Mouse (Mus musculus) gonadal fat pad, adult 2 months (tissue): ENCODE results near the gene Serbp1. TPM values are rescaled to one million over a fixed set of nuclear protein-coding genes. Genes with fewer than 3 reads are reported as not detected.

Source experiments
- DNase-seq: peaks from one replicate; pipeline ENCODE4 v3.0.0-alpha.2; 2012; ENCODE audit warnings: low read depth
- polyA plus RNA-seq: library from polyadenylated mRNA; depleted of rRNA; stranded (reverse); fragments of >200 nt; gene quantifications from 2 replicates; pipeline ENCODE4 v1.2.3, GENCODE M21; 2012; rRNA removed

Gene Serbp1
- polyA plus RNA-seq, 1 experiment, result 37.8 TPM

DNA sequence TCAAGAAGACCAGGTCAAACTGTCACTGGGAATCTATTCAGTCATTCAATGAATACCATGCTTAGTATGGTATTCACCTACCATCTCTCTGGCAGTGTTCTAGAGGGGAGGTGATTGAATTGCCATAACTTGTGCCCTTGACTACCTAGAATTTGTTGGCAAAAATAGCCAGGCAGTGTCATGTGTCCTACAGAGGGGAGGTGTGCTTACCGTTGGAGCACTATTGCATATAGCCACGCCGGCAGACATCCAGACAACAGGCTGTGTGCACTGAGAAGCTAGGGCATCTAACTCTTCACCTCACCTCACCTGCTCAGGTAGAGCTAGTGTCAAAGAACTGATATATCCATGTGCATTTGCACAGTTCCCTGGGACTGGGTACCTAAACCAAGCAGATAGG is 63.3 kb downstream of the Serbp1 start:
- no peak for DNase-seq

DNA sequence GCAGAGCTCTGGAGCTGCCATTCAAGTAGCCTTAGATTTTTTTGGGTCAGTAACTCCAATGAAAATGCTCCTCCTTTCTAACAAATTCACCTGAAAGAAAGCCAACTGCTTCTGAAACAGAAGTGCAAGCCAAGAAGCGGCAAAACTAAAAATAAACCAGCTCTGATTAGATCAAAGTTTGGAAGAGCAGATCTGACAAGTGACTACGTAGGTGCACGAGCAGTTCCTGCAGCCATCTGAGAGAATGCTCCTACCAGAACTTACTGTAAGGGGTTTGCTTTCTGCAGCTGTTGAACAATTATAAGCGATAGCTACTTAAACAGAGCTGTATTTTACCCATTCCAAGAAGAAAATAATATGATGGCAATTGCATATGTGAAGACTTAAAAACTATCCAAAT is 64.5 kb downstream of the Serbp1 start:
- no peak for DNase-seq

DNA sequence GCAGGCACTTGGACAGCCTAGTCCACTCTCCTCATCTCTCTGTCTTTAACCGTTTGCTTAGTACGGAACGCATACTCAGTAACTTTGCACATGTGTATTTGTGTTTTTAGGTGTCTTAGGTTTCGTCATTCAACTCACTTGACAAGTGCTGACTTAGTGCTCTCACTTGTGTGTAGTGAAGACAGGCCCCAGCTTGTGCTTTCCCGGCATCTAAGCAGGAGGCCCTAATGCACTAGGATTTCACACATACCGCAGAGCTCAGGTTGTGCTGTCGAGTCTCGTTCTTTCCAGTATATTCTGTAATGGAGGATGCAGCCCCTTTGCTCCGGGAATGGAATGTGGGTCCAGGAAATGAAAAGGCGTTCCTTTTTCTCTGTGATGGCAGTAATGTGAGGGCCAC is 65.2 kb downstream of the Serbp1 start:
- DNase-seq, result no peak

DNA sequence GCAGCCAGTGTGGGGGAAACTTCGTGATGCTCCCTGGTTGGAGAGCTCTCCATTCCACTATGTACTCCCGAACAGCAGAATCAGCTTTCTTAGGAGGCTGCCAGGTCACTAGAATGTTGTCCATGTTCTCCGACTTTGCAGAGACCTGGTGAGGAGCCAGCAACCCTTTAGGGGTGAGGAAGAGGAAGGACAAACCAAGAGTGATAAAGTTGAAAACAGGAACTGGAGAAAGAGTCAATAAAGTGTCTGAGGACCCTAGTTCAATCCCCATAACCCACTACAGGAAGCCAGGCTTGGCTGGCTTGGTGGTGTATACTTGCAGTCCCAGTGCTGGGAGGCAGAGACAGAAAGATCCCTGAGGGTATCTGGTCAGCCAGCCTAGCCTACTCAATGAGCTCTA is 71.0 kb downstream of the Serbp1 start:
- DNase-seq, result no peak

DNA sequence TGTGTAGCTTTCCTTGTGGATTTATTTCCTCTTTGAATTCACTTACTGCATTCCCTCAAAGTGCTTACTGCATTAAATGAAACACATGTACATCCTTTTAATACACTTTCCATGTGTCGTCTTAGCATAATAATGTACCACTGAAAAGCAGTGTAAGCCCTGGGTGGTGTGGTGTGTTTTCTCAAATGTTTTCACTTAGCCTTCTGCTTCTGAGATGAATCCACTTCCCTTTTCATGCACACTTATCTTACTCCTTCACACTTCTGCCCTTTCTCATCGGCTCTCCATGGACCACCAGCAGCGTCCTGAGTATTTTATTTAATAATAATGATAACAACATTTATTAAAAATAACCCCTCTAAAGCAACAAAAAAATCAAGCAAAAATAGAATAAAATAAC is 71.8 kb downstream of the Serbp1 start:
- DNase-seq, result no peak

DNA sequence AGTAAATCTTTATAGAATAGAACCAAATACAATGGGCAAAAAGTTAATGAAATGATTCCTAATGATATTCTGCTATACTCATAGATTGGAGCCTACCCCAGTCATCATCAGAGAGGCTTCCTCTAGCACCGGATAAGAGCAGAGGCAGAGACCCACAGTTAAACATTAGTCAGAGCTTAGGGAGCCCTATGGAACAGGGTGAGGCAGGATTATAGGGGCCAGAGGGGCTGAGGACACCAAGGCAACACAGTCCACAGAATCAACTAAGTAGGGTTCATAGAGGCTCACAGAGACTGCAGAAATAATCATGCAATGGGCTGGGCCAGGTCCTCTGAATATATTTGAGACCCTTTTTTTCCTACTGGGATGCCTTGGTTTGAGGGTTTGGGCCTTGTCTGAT is 76.7 kb downstream of the Serbp1 start:
- no peak for DNase-seq

DNA sequence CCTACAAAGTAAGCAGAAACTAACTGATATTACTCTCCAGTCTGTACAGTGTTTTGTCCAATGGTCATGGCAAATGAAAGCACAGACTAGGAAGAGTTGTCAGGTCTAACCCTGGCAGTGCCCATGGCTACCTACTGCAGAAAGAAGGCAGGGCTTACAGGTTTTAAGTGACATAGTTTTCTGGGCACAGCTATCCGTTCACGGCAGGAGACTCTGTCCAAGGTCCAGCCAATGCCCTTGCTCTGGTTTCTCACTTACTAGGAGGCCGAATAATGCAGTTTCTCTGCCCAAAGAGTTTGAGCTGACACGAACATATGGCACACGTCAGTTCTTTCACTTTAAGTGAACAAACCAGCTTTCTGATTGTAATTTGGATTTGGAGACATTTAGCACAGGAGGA is 79.1 kb downstream of the Serbp1 start:
- no peak for DNase-seq

DNA sequence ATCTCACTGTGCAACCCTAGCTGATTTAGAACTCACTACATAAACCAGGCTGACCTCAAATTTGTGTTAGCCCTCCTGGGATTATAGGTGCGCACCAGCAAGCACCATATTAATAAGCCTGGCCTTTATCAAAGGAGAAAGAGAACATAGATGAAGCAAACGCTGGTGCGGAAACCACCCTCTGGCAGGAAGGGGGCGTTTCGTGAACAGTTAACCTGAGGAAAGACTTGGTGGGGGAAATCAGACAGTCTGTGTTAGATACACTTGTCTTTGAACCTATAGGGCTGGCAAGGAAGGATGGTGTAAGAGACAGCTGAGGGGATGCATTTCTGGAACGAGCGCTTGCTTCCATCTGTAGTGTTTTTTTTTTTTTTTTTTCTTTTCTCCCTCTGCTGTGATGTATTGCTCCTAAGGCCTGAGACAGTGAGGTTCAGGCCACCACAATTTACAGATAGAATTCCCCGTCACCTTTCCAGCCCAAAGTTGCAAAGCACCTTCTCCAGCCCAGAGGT is 79.9 kb downstream of the Serbp1 start:
- no peak for DNase-seq

DNA sequence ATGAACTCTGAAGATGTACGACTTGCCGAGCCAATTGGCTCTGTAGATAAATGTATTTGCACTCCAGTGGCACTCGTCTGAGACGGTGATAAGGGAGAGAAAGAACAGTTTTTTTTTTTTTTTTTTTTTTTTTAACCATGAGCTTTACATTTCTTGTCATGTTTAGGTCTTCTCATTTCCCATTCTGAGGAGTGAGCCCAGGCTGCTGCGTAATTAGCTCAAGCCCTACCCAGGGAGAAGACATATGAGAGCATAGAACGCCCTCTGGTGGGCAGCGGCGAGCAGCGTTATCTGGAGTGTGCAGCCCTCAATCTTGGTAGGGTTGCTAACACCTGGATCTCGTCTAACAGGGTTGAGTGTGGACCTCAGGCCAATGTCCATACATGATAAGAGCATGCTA is 80.5 kb downstream of the Serbp1 start:
- DNase-seq, result no peak

DNA sequence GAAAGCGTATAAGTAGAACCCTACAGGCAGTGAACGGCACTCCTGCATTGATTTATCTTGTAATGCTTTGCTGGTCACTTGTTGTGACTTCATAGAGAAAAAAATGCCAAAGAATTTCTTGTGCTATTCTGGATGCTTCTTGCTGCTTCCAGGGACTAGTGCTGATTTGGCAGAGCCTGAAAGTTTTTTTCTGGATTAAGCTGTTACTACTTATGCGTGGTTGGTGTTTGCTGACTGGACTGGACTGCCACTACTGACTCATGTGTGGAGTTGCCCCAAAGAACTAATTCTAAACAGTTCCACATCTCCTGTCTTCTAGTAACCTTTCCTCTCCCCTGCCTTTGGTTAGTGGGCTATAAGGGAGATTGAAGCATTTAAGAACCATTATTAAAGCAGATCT is 85.8 kb downstream of the Serbp1 start:
- DNase-seq, result no peak

DNA sequence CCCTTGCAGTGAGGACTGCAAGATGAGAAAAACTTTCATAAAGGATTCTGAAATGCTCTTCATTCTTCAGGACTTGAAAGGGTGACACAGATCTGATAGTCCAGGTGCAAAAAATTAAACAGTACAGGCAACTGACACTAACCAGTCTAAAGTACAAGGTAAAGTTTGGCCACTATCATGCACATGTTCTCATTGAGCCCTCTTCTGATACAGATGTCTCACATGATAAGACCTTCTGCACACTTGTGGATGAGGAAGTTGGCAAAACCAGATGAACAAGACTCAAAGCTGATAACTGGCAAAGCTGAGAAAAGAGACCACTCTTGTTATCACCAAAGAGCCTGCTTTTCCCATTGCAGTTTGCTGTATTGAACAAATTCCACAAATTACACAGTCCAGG is 100.0 kb downstream of the Serbp1 start:
- no peak for DNase-seq

DNA sequence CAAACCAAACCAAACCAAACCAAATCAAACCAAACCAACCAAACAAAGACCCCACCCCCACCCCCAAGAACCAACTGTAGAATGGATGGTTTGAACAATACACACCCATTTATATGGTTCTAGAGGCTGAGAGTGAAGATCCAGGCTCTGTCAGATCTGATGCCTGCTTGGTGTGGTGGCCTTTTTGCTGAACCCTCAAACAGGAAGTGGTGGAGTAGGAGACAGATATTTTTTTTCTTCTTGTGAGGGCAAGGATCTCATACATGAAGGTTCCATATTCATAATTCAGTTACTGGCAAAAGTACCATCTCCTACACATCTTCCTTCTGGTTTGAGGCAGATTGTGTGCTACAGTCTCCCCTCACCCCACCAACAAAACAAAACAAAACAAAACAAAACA is 101.5 kb downstream of the Serbp1 start:
- DNase-seq, result no peak

Other genes starting within 250 kb of the Serbp1 start
- 25.9 and 31.7 TPM in 2 replicates for gene Gadd45a, start 200.7 kb upstream of the Serbp1 start, polyA plus RNA-seq
- 0.28 and 0.43 TPM in 2 replicates for gene Il12rb2, start 138.0 kb downstream of the Serbp1 start, polyA plus RNA-seq